Mouse (Mus musculus): ENCODE measurements around the gene Dph5.

- no peak for TF ChIP-seq CTCF (IDR thresholded peaks at IDR 0.05; ENCODE audit: extremely low read depth, insufficient read depth, insufficient read length, insufficient replicate concordance)
- TF ChIP-seq POLR2A (IDR thresholded peaks at IDR 0.05; ENCODE audit: low read depth, low read length), result no peak
Observed at GRCm38 (mm10) chr3:115846153-115846552, 41.5 kb upstream of the Dph5 start.

All from spleen, adult 2 months (tissue).